Mouse (Mus musculus) E14TG2a.4 (cell line): ENCODE results near the gene Hoxd3.

Source experiments
- CTCF ChIP-seq: conservative IDR thresholded peaks from 2 replicates; pipeline ENCODE4 v1.5.1; 2014; ENCODE audit warnings: low read length
- NANOG ChIP-seq: IDR thresholded peaks from 2 replicates; pipeline ENCODE4 v1.6.1; 2014; ENCODE audit warnings: borderline replicate concordance, low read length, mixed read lengths
- POU5F1 ChIP-seq: IDR thresholded peaks from 2 replicates; pipeline ENCODE4 v1.6.1; 2014; ENCODE audit warnings: low read length, borderline replicate concordance

GRCm38 (mm10) chr2:74695383-74695782 lies 16.3 kb upstream of the Hoxd3 start:
- TF ChIP-seq CTCF = no peak
- TF ChIP-seq POU5F1 = no peak
- TF ChIP-seq NANOG = no peak
